Mouse (Mus musculus) megakaryocyte, embryonic 14.5 days (primary cell): ENCODE measurements around the gene Arhgap22.

ENCODE experiments used
- FLI1 ChIP-seq: IDR thresholded peaks from 2 replicates; pipeline ENCODE4 v1.6.1; 2012; ENCODE audit warnings: low read length, inconsistent platforms, mixed read lengths
- GATA1 ChIP-seq: IDR thresholded peaks from 3 replicates; pipeline ENCODE4 v1.6.1; 2012; ENCODE audit warnings: mixed read lengths, low read length, inconsistent platforms, borderline replicate concordance

DNA sequence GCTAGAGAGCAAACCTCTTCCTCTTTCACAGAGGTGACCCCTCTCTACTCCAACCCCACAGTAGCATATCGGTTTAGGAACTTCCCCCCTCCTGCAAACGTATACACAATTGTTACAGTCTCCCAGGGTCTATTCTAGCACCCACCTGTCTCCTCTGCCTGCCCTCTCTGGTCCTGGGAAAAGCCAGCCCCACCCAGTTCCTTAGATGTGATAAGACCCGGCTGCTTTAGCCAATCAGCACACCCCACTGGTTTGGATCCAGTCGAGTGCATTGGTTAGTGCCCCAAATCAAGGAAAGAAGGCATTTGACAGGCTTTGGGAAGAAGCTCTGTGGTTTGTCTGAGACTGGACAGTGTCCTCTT lies 922 bp downstream of the Arhgap22 start:
- TF ChIP-seq GATA1 (no peak), FLI1 (no peak)
